Mouse (Mus musculus): ENCODE measurements around the gene Notch2. TPM values are rescaled to one million over a fixed set of nuclear protein-coding genes. Genes with fewer than 3 reads are reported as not detected.
"Not testable (repeated sequence)": the region's sequence is repeated elsewhere in the genome, so short reads cannot be mapped to it uniquely, and the experiment has no call there.

The Notch2 gene
- polyA plus RNA-seq, 1 experiment from 2014 or later = 6.6 TPM

DNA sequence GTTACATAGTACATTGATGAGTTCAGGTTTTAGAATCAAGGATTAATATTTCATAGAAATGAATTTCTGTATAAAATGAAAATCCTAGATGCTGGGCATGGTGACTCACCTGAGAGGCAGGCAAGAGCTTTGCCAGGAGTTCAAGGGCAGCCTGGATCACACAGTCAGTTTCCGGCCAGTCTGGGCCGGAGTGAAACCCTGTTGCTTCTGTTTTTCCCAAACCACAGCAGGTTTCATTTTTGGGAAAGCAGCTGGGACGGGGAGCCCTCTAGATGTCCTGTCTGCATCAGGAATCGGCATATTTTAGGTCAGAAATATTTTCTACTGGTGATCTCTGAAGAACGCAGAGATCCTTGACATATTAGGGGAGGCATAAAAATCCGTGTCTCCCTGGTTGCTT lies 29.0 kb downstream of the Notch2 start:
- Histone ChIP-seq H3K27me3 (ENCODE audit: control insufficient read depth, insufficient read depth, low read depth, low read length) (no peaks in the 10 kb centered on the region), H3K36me3 (ENCODE audit: control insufficient read depth, insufficient read depth, low read length) (no peaks in the 10 kb centered on the region), H3K9ac (ENCODE audit: low read depth, low read length) (no peak overlapping the region), H3K27ac (ENCODE audit: low read length) (0 out of 2 replicates have a peak overlapping the region, but pooled peaks have one; percentile 50), H3K4me1 (ENCODE audit: control insufficient read depth, insufficient read depth, low read length) (peaks cover 8% of the 10 kb centered on the region), H3K4me3 (ENCODE audit: low read depth, low read length) (no peak overlapping the region), H3K9me3 (replicated peaks; ENCODE audit: control insufficient read depth, low read length, poor library complexity, severe bottlenecking) (no peaks in the 10 kb centered on the region), H3K4me2 (ENCODE audit: low read length) (peak overlapping the region; percentile 33)
- WGBS = 57% methylated on average over 6 of the region's 6 CpGs
- no peak for ATAC-seq

DNA sequence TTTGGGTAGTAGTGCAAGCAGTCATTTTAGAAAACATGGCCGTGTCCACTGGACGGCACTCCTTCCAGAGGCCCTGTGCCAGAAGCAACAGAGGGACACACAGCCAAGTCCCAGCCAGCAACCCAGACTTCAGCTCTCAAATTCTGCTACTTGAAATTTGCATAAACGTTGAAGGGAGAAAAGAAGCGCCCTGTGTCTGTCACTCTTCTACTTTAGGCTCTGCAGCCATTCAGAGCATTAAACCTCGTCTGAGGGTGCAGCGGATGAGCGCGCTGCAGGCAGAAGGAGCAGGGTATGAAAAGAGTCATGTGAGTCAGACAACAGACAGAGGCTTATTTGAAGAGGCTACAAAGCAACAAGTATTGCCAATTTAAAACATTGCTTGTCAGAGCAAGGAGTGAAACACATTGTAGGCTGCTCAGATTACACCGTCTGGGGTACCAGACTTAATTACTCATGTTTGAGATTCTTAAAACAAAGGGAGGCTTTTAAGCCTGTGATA lies 29.7 kb downstream of the Notch2 start:
- WGBS = 10% methylated on average over 9 of the region's 9 CpGs
- H3K4me2 ChIP-seq (ENCODE audit: low read length) = peak overlapping the region; percentile 33
- H3K4me3 ChIP-seq (ENCODE audit: low read depth, low read length) = no peak overlapping the region
- peak; percentile 85 for ATAC-seq
- H3K9ac ChIP-seq (ENCODE audit: low read depth, low read length) = no peak overlapping the region
- no peaks in the 10 kb centered on the region for H3K27me3 ChIP-seq (ENCODE audit: control insufficient read depth, insufficient read depth, low read depth, low read length)
- no peaks in the 10 kb centered on the region for H3K36me3 ChIP-seq (ENCODE audit: control insufficient read depth, insufficient read depth, low read length)
- peak overlapping the region; percentile 50 for H3K27ac ChIP-seq (ENCODE audit: low read length)
- H3K9me3 ChIP-seq (replicated peaks; ENCODE audit: control insufficient read depth, low read length, poor library complexity, severe bottlenecking) = no peaks in the 10 kb centered on the region
- H3K4me1 ChIP-seq (ENCODE audit: control insufficient read depth, insufficient read depth, low read length) = peaks cover 8% of the 10 kb centered on the region

DNA sequence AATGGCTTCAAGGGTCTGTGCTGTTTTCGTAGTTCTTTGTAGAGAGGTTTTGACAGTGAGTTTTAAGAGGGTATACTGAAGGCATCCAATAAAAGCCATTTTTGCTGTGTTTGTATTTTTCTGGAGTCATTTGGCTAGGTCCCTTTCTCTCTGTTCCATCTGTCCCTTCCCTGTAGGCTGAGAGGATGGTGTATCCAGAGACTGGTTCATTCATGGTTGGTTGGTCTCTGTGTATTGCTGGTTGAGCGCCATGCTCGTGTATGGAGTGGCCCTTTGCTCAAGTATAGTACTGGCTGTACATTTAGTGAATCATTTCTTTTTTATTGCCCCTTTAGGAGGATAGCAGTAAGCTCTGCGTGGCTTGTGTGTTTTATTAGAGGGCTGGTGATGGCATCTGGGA lies 30.3 kb downstream of the Notch2 start:
- Histone ChIP-seq H3K27ac (ENCODE audit: low read length) (no peak overlapping the region), H3K9me3 (replicated peaks; ENCODE audit: control insufficient read depth, low read length, poor library complexity, severe bottlenecking) (no peaks in the 10 kb centered on the region), H3K27me3 (ENCODE audit: control insufficient read depth, insufficient read depth, low read depth, low read length) (no peaks in the 10 kb centered on the region), H3K36me3 (ENCODE audit: control insufficient read depth, insufficient read depth, low read length) (no peaks in the 10 kb centered on the region), H3K4me1 (ENCODE audit: control insufficient read depth, insufficient read depth, low read length) (peaks cover 8% of the 10 kb centered on the region), H3K4me2 (ENCODE audit: low read length) (no peak overlapping the region; the same call in 1 of the 2 replicates), H3K4me3 (ENCODE audit: low read depth, low read length) (no peak overlapping the region), H3K9ac (ENCODE audit: low read depth, low read length) (no peak overlapping the region)
- ATAC-seq = no peak
- 54% methylated on average over 4 of the region's 4 CpGs for WGBS

DNA sequence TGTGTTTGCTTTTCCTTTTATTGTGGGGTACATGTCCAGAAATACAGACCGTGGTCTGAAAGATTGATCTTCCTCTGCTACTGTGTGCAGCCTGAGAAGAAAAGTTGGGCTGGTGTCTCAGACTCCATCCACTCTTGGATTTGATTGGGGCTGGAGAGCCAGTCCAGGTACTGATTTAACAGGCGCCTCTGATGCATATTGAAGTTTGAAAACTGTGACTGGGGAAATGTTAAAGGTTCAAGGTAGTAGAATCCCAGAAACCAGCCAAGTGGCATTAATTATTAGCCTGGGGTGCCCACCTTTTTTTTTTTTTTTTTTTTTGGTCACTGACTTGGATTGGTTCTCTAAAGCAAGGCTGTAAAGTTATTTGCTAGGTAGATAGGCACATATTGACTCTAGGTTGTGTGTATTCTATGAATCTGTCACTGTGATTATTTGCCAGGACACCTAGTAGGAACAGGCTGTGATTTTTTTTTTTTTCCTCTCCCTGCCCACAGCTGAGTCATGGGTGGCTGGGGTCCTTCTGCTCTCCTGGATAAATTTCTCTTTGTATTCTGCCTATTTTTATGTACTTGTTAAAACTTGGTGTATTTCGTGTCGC lies 31.5 kb downstream of the Notch2 start:
- H3K27me3 ChIP-seq (ENCODE audit: control insufficient read depth, insufficient read depth, low read depth, low read length) = no peaks in the 10 kb centered on the region
- H3K27ac ChIP-seq (ENCODE audit: low read length) = no peak overlapping the region
- WGBS = 87% methylated on average over 4 of the region's 4 CpGs
- no peaks in the 10 kb centered on the region for H3K36me3 ChIP-seq (ENCODE audit: control insufficient read depth, insufficient read depth, low read length)
- H3K4me1 ChIP-seq (ENCODE audit: control insufficient read depth, insufficient read depth, low read length) = peaks cover 8% of the 10 kb centered on the region
- H3K4me3 ChIP-seq (ENCODE audit: low read depth, low read length) = no peak overlapping the region
- no peaks in the 10 kb centered on the region for H3K9me3 ChIP-seq (replicated peaks; ENCODE audit: control insufficient read depth, low read length, poor library complexity, severe bottlenecking)
- no peak for ATAC-seq
- no peak overlapping the region for H3K9ac ChIP-seq (ENCODE audit: low read depth, low read length)
- H3K4me2 ChIP-seq (ENCODE audit: low read length) = no peak overlapping the region

GRCm38 (mm10) chr3:98045465-98046148 lies 32.3 kb downstream of the Notch2 start:
- Histone ChIP-seq H3K4me3 (ENCODE audit: low read depth, low read length) (no peak overlapping the region), H3K27me3 (ENCODE audit: control insufficient read depth, insufficient read depth, low read depth, low read length) (no peaks in the 10 kb centered on the region), H3K9me3 (replicated peaks; ENCODE audit: control insufficient read depth, low read length, poor library complexity, severe bottlenecking) (no peaks in the 10 kb centered on the region), H3K9ac (ENCODE audit: low read depth, low read length) (no peak overlapping the region), H3K36me3 (ENCODE audit: control insufficient read depth, insufficient read depth, low read length) (no peaks in the 10 kb centered on the region), H3K4me2 (ENCODE audit: low read length) (no peak overlapping the region), H3K27ac (ENCODE audit: low read length) (no peak overlapping the region), H3K4me1 (ENCODE audit: control insufficient read depth, insufficient read depth, low read length) (peaks cover 8% of the 10 kb centered on the region)
- no peak for ATAC-seq
- 37% methylated on average over 8 of the region's 8 CpGs for WGBS

- no peaks in the 10 kb centered on the region for H3K9me3 ChIP-seq (replicated peaks; ENCODE audit: control insufficient read depth, low read length, poor library complexity, severe bottlenecking)
- WGBS = 65% methylated on average over 8 of the region's 8 CpGs
- no peak overlapping the region for H3K27ac ChIP-seq (ENCODE audit: low read length)
- no peak overlapping the region for H3K4me3 ChIP-seq (ENCODE audit: low read depth, low read length)
- no peak overlapping the region for H3K9ac ChIP-seq (ENCODE audit: low read depth, low read length)
- H3K36me3 ChIP-seq (ENCODE audit: control insufficient read depth, insufficient read depth, low read length) = no peaks in the 10 kb centered on the region
- H3K4me1 ChIP-seq (ENCODE audit: control insufficient read depth, insufficient read depth, low read length) = peaks cover 13% of the 10 kb centered on the region
- ATAC-seq = no peak
- H3K27me3 ChIP-seq (ENCODE audit: control insufficient read depth, insufficient read depth, low read depth, low read length) = no peaks in the 10 kb centered on the region
- H3K4me2 ChIP-seq (ENCODE audit: low read length) = no peak overlapping the region
These were observed 33.0 kb downstream of the Notch2 start for GRCm38 (mm10) chr3:98046305-98046704.

DNA sequence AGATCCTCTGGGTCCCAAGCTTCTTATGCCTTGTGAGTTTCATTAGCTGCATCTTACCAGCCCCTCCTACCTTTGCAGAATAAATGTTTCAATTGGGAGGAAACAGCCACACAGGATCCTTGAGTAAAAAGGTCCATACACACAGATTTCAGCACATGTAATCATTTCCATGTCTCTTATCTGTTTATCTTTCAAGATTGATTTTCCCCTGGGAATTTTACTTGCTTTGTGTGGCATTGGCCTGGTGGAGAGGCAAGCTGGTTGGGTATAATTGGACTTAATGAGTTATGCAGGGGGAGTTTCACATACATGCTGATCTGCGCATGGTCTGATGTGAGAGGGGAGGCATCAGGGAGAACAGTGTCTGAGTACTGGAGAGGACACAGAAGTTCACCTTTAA lies 36.3 kb downstream of the Notch2 start:
- no peaks in the 10 kb centered on the region for H3K27me3 ChIP-seq (ENCODE audit: control insufficient read depth, insufficient read depth, low read depth, low read length)
- 83% methylated on average over 1 of the region's 1 CpGs for WGBS
- H3K4me1 ChIP-seq (ENCODE audit: control insufficient read depth, insufficient read depth, low read length) = peaks cover 11% of the 10 kb centered on the region; the same call in 1 of the 2 replicates
- H3K9me3 ChIP-seq (replicated peaks; ENCODE audit: control insufficient read depth, low read length, poor library complexity, severe bottlenecking) = no peaks in the 10 kb centered on the region
- H3K4me3 ChIP-seq (ENCODE audit: low read depth, low read length) = no peak overlapping the region
- no peak overlapping the region for H3K9ac ChIP-seq (ENCODE audit: low read depth, low read length)
- no peak overlapping the region for H3K4me2 ChIP-seq (ENCODE audit: low read length)
- H3K27ac ChIP-seq (ENCODE audit: low read length) = no peak overlapping the region
- no peak for ATAC-seq
- H3K36me3 ChIP-seq (ENCODE audit: control insufficient read depth, insufficient read depth, low read length) = no peaks in the 10 kb centered on the region

DNA sequence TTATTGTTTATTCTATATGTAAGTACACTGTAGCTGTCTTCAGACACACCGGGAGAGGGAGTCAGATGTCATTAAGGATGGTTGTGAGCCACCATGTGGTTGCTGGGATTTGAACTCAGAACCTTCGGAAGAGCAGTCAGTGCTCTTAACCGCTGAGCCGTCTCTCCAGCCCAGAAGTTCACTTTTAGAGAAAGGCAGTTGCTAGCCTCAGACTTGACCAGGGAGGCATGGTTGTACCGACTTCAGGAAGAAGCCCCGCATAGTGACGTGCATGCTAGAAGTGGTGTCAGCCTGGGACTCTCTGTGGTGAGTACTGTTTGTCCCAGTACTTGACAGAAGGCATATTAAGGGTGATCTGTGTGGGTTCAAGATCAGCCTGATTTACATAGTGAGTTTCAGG lies 36.8 kb downstream of the Notch2 start:
- H3K36me3 ChIP-seq (ENCODE audit: control insufficient read depth, insufficient read depth, low read length); H3K27me3 ChIP-seq (ENCODE audit: control insufficient read depth, insufficient read depth, low read depth, low read length); ATAC-seq; H3K9ac ChIP-seq (ENCODE audit: low read depth, low read length); H3K4me2 ChIP-seq (ENCODE audit: low read length); H3K9me3 ChIP-seq (replicated peaks; ENCODE audit: control insufficient read depth, low read length, poor library complexity, severe bottlenecking); H3K27ac ChIP-seq (ENCODE audit: low read length); H3K4me3 ChIP-seq (ENCODE audit: low read depth, low read length): not testable (repeated sequence)
- H3K4me1 ChIP-seq (ENCODE audit: control insufficient read depth, insufficient read depth, low read length) = peaks cover 11% of the 10 kb centered on the region; the same call in 1 of the 2 replicates
- WGBS = 92% methylated on average over 7 of the region's 7 CpGs
